Mouse (Mus musculus) forebrain, embryonic 10.5 days (tissue): ENCODE measurements around the gene Fxyd6. TPM values are rescaled to one million over a fixed set of nuclear protein-coding genes. Genes with fewer than 3 reads are reported as not detected.

Experiments
- DNase-seq: peaks from one replicate; pipeline ENCODE4 v3.0.0-alpha.2; 2017; ENCODE audit warnings: low spot score; ENCODE audit errors: extremely low spot score
- H3K27ac ChIP-seq: fragments of 300-500 bp; sonication (generic); 2 replicates; pipeline ENCODE4 v1.5.1; 2016; ENCODE audit warnings: mild to moderate bottlenecking
- H3K27me3 ChIP-seq: fragments of 300-500 bp; sonication (generic); 2 replicates; pipeline ENCODE4 v1.6.1; 2016; ENCODE audit warnings: mild to moderate bottlenecking; ENCODE audit not compliant: poor library complexity, severe bottlenecking
- H3K36me3 ChIP-seq: fragments of 300-500 bp; sonication (generic); replicated peaks from 2 replicates; pipeline ENCODE4 v1.6.1; 2016; ENCODE audit warnings: mild to moderate bottlenecking, moderate library complexity
- H3K4me1 ChIP-seq: fragments of 300-500 bp; sonication (generic); 2 replicates; pipeline ENCODE4 v1.6.1; 2016
- H3K4me3 ChIP-seq: fragments of 300-500 bp; sonication (generic); 2 replicates; pipeline ENCODE4 v1.5.1; 2016; ENCODE audit warnings: mild to moderate bottlenecking, moderate library complexity
- H3K9me3 ChIP-seq: fragments of 300-500 bp; sonication (generic); 2 replicates; pipeline ENCODE4 v1.6.1; 2016; ENCODE audit warnings: mild to moderate bottlenecking, moderate library complexity
- WGBS: fragments of 180-500 bp; shearing (Covaris S2); methylation state at CpG from one replicate; pipeline ENCODE4 v1.1.7; 2016; 5-methylcytosine and 5-hydroxymethylcytosine counted together
- polyA plus RNA-seq: library from polyadenylated mRNA; unstranded; fragments of >200 nt; fragmentation: Nextera tagmentation; extraction: Ambion mirVana; gene quantifications from 2 replicates; pipeline ENCODE4 v1.2.1, GENCODE M21; 2016

Fxyd6 gene
- polyA plus RNA-seq, 1 experiment from 2014 or later = 159 TPM

DNA sequence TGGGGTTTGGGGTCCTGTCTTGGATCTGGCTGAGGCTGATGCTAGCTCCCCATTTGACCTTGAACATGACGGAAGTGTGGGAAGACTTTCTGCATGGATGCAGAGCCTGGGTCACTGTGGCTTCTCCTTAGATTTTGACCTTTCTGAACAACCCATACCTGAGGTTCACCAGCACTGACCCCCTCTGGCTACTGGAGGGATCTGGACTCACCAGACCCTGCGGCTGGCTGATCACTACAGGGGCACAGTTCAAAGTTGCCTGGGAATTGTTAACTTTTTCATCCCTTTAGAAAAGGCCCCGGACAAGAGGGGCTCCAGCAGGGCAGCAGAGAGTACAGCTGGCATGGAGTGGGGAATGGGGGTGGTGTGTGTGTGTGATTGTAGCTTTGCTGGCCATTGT lies 36.8 kb downstream of the Fxyd6 start:
- Histone ChIP-seq H3K4me1 (peaks cover 19% of the 10 kb centered on the region), H3K27ac (no peak overlapping the region), H3K27me3 (peaks cover 30% of the 10 kb centered on the region), H3K4me3 (no peak overlapping the region), H3K36me3 (no peaks in the 10 kb centered on the region), H3K9me3 (no peaks in the 10 kb centered on the region)
- DNase-seq = no peak
- WGBS = 79% methylated on average over 3 of the region's 3 CpGs

DNA sequence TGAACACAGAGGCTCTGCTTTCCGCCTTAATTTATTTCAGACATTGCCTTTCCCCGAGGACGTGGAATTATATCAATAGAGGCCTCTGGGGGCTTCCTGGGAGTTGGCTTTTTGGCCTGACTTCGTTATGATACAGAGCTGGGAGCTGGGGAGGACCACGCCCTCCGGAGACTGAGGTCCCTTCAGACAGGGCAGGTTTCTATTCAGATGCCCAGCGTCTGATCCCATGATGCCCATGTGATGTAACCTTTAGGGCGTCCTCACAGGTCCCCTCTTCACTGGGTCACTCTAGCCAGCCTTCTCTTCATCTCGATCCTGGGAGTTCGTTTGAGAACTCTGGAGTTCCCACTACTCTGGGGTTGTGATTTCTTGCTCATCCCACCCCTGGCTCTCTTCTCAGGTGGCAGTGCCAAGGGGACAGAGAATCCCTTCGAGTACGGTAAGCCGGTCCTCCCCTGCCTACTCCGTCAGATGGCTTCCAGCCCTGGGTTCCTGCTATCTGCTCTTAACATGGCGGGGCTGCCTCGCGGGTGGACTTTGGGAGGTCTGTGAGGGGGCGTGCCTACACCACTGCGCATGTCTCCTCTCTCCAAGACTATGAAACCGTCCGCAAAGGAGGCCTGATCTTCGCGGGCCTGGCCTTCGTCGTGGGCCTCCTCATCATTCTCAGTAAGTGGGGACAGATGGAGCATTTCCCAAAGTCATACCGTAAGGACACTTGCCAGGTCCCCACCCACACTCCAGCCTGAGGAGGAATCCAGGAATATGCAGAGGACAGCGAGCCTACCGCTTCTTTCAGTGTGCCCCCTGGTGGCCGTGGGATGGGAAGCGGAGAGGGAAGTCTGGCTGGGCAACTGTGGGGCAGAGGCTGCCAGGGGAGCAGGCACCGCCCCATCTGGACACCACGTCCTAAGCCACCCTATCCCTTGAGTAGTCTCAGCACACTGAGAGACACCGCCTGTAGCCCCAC lies 38.0 kb downstream of the Fxyd6 start:
- DNase-seq = peak; percentile 79
- Histone ChIP-seq H3K9me3 (no peaks in the 10 kb centered on the region), H3K4me1 (peaks cover 15% of the 10 kb centered on the region), H3K4me3 (peak overlapping the region; percentile 45), H3K27me3 (peaks cover 19% of the 10 kb centered on the region), H3K27ac (peak overlapping the region; percentile 74), H3K36me3 (no peaks in the 10 kb centered on the region)
- 39% methylated on average over 33 of the region's 33 CpGs for WGBS

DNA sequence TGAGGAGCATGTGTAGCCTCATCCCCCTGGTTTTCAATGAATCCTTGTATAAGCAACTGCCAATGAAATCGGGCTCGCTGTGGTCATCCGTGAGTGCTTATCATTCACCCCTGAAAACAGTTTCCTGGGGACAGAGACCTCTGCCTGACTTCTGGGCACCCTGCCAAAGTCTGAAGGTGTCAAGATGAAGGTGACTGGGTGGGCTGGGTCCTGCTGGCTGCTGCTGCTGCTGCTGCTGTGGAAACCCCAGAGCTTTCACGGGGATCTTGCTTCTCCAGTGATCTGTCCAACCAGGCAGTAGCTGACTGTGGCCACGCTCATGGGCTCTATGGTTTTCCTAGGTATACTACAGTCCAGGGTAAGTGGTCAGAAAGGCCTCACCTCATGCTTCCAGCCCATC lies 40.2 kb downstream of the Fxyd6 start:
- Histone ChIP-seq H3K36me3 (no peaks in the 10 kb centered on the region), H3K4me1 (peaks cover 15% of the 10 kb centered on the region), H3K9me3 (no peaks in the 10 kb centered on the region), H3K4me3 (no peak overlapping the region), H3K27ac (no peak overlapping the region), H3K27me3 (peaks cover 13% of the 10 kb centered on the region)
- DNase-seq = no peak
- WGBS = 87% methylated on average over 5 of the region's 5 CpGs

DNA sequence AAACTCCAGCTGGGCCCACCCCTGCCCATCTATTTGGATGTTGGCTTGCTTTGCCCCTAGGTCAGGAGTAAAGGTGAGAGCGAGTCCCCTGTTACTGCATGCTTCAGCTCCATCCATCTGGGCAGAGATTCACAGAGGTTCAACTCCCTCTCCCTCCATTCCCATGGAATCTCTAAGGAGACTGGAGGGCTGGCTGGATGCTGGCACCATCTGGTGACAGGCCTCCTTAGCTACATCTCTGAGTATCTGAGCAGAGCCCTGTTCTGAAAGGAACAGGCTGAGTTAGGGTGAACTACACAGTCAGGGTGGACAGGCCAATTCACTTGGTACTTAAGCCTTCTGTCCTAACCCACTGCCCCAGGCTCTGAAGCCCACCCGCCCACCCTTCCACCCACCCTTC lies 40.6 kb downstream of the Fxyd6 start:
- H3K27me3 ChIP-seq = peaks cover 13% of the 10 kb centered on the region

DNA sequence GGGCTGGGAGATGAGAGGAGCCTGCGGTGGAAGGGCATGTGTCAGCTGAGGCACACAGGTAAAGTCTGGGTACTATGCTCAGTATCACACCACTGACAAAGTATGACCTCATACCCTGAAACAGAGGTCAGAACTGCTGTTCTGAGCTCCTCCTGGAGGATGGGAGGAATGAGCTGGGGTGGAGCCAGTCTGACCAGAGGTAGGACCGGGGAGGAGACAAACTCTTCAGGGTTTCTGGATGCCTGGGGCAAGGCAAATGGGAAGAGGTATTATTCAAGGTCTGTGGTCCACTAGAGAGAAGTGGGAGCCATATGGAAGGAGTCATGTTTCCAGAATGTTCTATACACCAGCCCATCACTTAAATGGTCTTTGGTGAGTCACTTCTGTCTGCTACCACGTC lies 41.1 kb downstream of the Fxyd6 start:
- DNase-seq = no peak
- Histone ChIP-seq H3K4me1 (peaks cover 15% of the 10 kb centered on the region), H3K36me3 (no peaks in the 10 kb centered on the region), H3K4me3 (no peak overlapping the region), H3K27me3 (peaks cover 13% of the 10 kb centered on the region), H3K27ac (no peak overlapping the region), H3K9me3 (no peaks in the 10 kb centered on the region)
- WGBS = 87% methylated on average over 3 of the region's 3 CpGs

More for the DNA sequence above, 40.6 kb downstream of the Fxyd6 start:
- WGBS = 97% methylated on average over 2 of the region's 2 CpGs
- no peak for DNase-seq
- H3K27ac ChIP-seq = no peak overlapping the region
- H3K4me3 ChIP-seq = no peak overlapping the region
- no peaks in the 10 kb centered on the region for H3K9me3 ChIP-seq
- no peaks in the 10 kb centered on the region for H3K36me3 ChIP-seq
- peaks cover 15% of the 10 kb centered on the region for H3K4me1 ChIP-seq

DNA sequence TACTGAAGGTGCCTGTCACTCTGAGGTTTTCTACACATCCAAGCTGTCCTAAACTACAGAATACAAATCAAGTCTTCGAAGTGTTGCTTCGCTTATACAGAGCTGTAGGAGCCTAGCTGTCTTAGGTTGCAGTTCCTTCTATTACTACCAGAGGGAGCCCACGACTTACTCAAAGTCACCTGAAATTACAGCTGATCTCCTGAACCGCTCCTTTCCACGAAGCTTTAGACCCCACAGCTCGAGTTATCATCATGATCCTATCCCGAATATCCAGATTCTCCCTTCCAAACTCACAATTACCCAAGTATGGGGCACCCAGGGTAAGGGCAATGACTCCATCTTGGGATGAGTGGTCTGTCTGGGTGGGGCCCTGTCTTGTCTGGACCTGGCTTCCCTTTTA lies 41.8 kb downstream of the Fxyd6 start:
- H3K27ac ChIP-seq = no peak overlapping the region
- peaks cover 15% of the 10 kb centered on the region for H3K4me1 ChIP-seq
- no peaks in the 10 kb centered on the region for H3K36me3 ChIP-seq
- DNase-seq = no peak
- WGBS = 31% methylated on average over 7 of the region's 7 CpGs
- peak overlapping the region; percentile 16 for H3K4me3 ChIP-seq
- peaks cover 13% of the 10 kb centered on the region for H3K27me3 ChIP-seq
- no peaks in the 10 kb centered on the region for H3K9me3 ChIP-seq

DNA sequence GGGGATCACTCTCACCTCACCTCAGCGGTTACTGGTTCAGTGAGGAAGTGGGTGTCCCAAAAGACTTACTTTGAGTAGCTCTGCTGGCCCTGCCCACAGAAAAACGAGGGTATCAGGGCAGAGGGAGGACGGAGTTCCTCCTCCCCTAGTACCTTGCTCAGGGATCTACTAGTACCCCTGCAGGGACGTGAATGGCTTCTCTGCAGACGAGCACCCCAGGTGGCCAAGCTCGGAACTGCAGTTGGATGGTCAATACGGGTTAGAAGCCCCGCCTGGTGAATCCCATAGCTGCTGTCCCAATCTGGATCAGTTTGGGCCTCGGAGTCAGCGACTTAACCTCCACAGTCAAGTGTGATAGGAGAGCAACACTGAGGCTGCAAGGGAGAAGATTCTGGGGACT lies 42.3 kb downstream of the Fxyd6 start:
- Histone ChIP-seq H3K36me3 (no peaks in the 10 kb centered on the region), H3K4me3 (peak overlapping the region; percentile 16), H3K9me3 (no peaks in the 10 kb centered on the region), H3K27ac (no peak overlapping the region), H3K4me1 (peaks cover 15% of the 10 kb centered on the region), H3K27me3 (peaks cover 8% of the 10 kb centered on the region)
- peak; percentile 88 for DNase-seq
- WGBS = 9% methylated on average over 10 of the region's 10 CpGs

DNA sequence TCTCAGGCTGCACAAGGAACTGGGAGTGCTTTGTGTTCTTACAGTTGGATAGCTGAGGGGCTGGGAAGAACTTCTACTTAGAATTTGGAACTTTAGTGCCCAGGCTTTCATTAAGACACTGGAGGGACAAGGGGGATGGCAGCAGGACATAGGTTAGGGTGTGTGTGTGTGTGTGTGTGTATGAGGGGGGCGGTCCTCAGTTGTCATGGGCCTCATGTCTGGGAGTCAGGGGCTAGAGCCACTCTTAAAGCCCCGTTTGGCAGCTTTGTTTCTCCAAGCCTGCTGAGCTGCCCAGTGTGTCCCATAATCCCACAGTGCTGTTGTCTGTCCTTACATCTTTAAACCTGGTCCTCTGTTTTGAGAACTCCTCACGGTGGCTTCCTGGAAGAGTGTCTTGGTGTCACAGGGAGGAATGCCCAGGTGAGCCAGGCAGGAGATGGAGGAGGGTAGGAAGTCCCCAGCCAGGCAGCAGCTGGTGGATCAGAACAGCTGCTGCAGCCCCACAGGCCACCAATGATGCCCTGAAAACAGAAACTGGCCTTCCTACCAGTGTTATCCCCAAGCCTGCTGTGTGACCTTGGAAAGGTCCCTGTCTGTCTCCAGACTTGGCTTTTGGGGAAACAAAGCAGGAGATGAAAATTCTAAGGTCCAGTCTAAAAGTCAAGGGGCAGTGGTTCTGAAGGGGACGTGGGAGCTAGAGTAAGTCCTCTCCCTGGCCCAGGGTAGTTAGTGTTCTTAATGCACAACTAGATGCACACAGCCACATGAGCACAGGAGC lies 42.9 kb downstream of the Fxyd6 start:
- H3K9me3 ChIP-seq = no peaks in the 10 kb centered on the region
- H3K36me3 ChIP-seq = no peaks in the 10 kb centered on the region
- H3K4me3 ChIP-seq = no peak overlapping the region
- DNase-seq = no peak
- peaks cover 11% of the 10 kb centered on the region for H3K4me1 ChIP-seq
- no peak overlapping the region for H3K27ac ChIP-seq
- peaks cover 8% of the 10 kb centered on the region for H3K27me3 ChIP-seq
- 81% methylated on average over 4 of the region's 4 CpGs for WGBS

DNA sequence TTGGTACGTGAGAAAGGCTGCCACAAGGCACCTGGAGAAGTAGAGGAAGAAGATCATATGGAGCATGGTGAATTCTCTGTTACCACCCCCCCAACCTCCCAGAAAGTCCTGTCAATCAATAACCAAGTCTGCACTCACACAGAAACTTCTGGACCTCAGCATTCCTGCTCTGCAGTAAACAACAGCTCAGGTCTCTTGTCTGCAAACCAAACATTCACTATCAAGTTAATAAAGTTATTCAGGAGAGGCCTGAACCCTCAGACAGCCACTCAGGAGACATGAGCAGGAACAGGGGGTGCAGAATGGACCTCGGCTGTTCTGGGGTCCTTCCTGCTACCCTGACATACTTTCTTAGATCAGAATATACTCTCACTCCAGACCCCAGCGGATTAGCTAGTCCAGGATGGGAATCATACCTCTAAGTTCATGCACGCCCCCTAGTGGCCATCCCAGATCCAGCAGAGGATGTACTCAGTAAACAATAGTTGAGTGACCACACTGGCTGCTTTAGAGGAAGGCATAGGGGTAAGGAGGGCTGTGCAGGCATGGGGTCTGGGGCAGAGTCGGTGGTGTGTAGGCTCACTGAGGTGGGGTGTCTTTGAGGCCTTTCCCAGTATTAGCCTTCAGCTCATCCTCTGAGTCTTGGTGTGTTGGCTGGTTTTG lies 43.6 kb downstream of the Fxyd6 start:
- 58% methylated on average over 5 of the region's 5 CpGs for WGBS
- Histone ChIP-seq H3K4me1 (peaks cover 4% of the 10 kb centered on the region), H3K27ac (no peak overlapping the region), H3K4me3 (no peak overlapping the region), H3K27me3 (peaks cover 11% of the 10 kb centered on the region), H3K9me3 (no peaks in the 10 kb centered on the region), H3K36me3 (no peaks in the 10 kb centered on the region)
- DNase-seq = peak; percentile 43

DNA sequence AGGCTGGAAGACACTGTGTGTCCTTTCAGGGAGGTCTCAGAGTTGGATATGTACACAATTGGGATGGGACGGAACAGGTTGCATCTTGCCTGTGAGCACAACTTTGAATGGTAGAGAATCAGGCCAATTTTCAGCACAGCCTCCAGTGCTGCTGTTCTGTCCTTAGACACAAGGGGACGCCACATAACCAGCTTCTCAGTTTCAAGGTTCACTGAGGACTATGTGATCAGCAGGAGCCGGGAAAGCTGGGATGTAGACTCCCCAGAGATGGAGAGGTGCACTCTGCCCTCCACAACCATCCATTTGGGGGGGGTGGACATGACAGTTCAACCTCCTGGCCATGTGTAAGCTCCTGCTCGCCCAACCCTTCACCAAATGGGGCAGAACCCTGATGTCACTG lies 45.9 kb downstream of the Fxyd6 start:
- Histone ChIP-seq H3K4me1 (peaks cover 4% of the 10 kb centered on the region; the same call in 1 of the 2 replicates), H3K27me3 (peaks cover 3% of the 10 kb centered on the region; the same call in 1 of the 2 replicates), H3K4me3 (no peak overlapping the region), H3K9me3 (no peaks in the 10 kb centered on the region), H3K27ac (no peak overlapping the region), H3K36me3 (no peaks in the 10 kb centered on the region)
- no peak for DNase-seq
- 44% methylated on average over 4 of the region's 4 CpGs for WGBS

DNA sequence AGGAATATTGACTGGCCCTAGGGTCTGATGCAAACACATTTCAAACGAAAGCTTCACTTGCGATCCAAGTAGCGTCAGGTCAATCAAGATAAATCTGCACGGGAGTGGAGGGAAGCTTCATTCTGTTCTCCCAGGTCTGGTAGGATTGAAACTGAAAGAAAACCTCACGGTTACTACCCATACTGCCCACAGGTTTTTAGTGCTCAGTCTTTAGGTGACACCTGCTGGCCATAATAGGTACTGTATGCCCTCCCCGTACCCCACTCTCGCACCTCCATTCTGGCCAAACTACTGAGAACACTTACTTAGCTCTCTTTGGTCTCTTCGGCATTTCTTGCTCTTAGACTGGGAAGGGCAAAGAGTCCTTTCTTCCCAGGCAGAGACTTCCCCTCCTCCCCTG lies 47.3 kb downstream of the Fxyd6 start:
- WGBS = 37% methylated on average over 8 of the region's 8 CpGs
- peak; percentile 40 for DNase-seq
- Histone ChIP-seq H3K36me3 (no peaks in the 10 kb centered on the region), H3K9me3 (no peaks in the 10 kb centered on the region), H3K27ac (no peak overlapping the region), H3K27me3 (peaks cover 3% of the 10 kb centered on the region; the same call in 1 of the 2 replicates), H3K4me3 (no peak overlapping the region), H3K4me1 (peaks cover under 1% of the 10 kb centered on the region; the same call in 1 of the 2 replicates)

DNA sequence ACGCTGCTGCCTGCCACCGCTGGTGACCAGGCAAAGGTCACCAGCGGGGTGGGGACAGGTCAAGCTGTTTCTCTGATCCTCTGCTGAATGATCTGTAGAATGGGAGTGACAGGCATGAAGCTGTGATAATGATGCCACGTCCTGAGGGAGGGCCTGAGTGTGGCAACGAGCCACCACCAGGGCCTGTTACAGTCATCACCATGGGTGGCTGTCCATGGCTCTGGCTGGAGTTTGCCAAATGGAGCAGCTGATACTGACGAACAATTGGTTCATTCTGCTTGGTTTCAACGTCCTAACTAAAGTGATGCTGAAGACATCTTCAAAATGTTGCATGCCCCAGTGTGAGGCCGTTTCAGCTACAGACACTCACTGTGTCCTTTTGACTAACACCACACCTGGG lies 48.3 kb downstream of the Fxyd6 start:
- Histone ChIP-seq H3K4me3 (no peak overlapping the region), H3K27ac (no peak overlapping the region), H3K27me3 (peaks cover 3% of the 10 kb centered on the region; the same call in 1 of the 2 replicates), H3K4me1 (no peaks in the 10 kb centered on the region), H3K36me3 (no peaks in the 10 kb centered on the region), H3K9me3 (no peaks in the 10 kb centered on the region)
- no peak for DNase-seq
- WGBS = 75% methylated on average over 8 of the region's 8 CpGs
